Mouse (Mus musculus) heart, adult 9 months (tissue): ENCODE data around the gene Dio1.

Experiments used
- DNase-seq, 2 experiments: peaks; one replicate each; pipeline ENCODE4 v3.0.0; 2022; ENCODE audit warnings: low spot score in 2 of 2

Dio1 gene

GRCm38 (mm10) chr4:107247110-107247509 lies 59.9 kb downstream of the Dio1 start:
- peak in 1 of 2 experiments; percentile 4 for DNase-seq

GRCm38 (mm10) chr4:107246040-107246439 lies 60.9 kb downstream of the Dio1 start:
- no peak for DNase-seq

GRCm38 (mm10) chr4:107245368-107245767 lies 61.6 kb downstream of the Dio1 start:
- no peak for DNase-seq

GRCm38 (mm10) chr4:107243365-107244333 lies 63.3 kb downstream of the Dio1 start:
- no peak for DNase-seq
